Mouse (Mus musculus) ES-E14 (cell line): Measurements from ENCODE around the gene Cysrt1. TPM values are rescaled to one million over a fixed set of nuclear protein-coding genes. Genes with fewer than 3 reads are reported as not detected.

Experiments
- DNase-seq: peaks from one replicate; pipeline ENCODE4 v3.0.0-alpha.2; 2013; ENCODE audit warnings: low read depth, low spot score
- H3K27ac ChIP-seq: 2 replicates; pipeline ENCODE4 v1.5.1; 2012; ENCODE audit warnings: low read depth, mild to moderate bottlenecking, low read length, moderate library complexity, mixed read lengths; ENCODE audit not compliant: poor library complexity, insufficient read depth, severe bottlenecking
- H3K36me3 ChIP-seq: 2 replicates; pipeline ENCODE4 v1.6.1; 2012; ENCODE audit warnings: mild to moderate bottlenecking, low read length, moderate library complexity, mixed read lengths; ENCODE audit not compliant: control insufficient read depth, poor library complexity, insufficient read depth, severe bottlenecking
- H3K4me1 ChIP-seq, 2 experiments: fragments of 150-350 bp in 1 of 2; sonication (generic) in 1 of 2; 2 replicates each; pipeline ENCODE4 v1.6.1; 2012; ENCODE audit warnings: low read length in 2 of 2, mild to moderate bottlenecking in 1 of 2, mixed read lengths in 1 of 2; ENCODE audit not compliant: control insufficient read depth in 2 of 2, insufficient read depth in 2 of 2, poor library complexity in 1 of 2
- H3K4me3 ChIP-seq, 2 experiments: fragments of 150-350 bp in 1 of 2; sonication (generic) in 1 of 2; 2 replicates each; pipeline ENCODE4 v1.5.1; 2012; ENCODE audit warnings: low read length in 2 of 2, low read depth in 1 of 2, mild to moderate bottlenecking in 1 of 2, mixed read lengths in 1 of 2; ENCODE audit not compliant: insufficient read depth in 1 of 2, poor library complexity in 1 of 2, severe bottlenecking in 1 of 2
- H3K9ac ChIP-seq: 2 replicates; pipeline ENCODE4 v1.6.1; 2012; ENCODE audit warnings: low read depth, mild to moderate bottlenecking, low read length, mixed read lengths; ENCODE audit not compliant: poor library complexity, insufficient read depth, severe bottlenecking
- H3K9me3 ChIP-seq: fragments of 150-350 bp; sonication (generic); 2 replicates; pipeline ENCODE4 v1.6.1; 2012; ENCODE audit warnings: low read depth, mild to moderate bottlenecking, low read length; ENCODE audit not compliant: control insufficient read depth, insufficient read depth
- CHD2 ChIP-seq: IDR thresholded peaks from 2 replicates; pipeline ENCODE4 v1.6.1; 2014; ENCODE audit warnings: mild to moderate bottlenecking, low read depth, low read length, inconsistent platforms
- HCFC1 ChIP-seq: IDR thresholded peaks from 2 replicates; pipeline ENCODE4 v1.6.1; 2012; ENCODE audit warnings: low read length, inconsistent platforms, borderline replicate concordance; ENCODE audit not compliant: insufficient read depth
- MAFK ChIP-seq: IDR thresholded peaks from 2 replicates; pipeline ENCODE4 v1.6.1; 2014; ENCODE audit warnings: mild to moderate bottlenecking, low read depth, low read length, inconsistent platforms; ENCODE audit not compliant: insufficient read depth
- ZC3H11A ChIP-seq: IDR thresholded peaks from 2 replicates; pipeline ENCODE4 v1.6.1; 2012; ENCODE audit warnings: low read depth, mild to moderate bottlenecking, inconsistent platforms, low read length, borderline replicate concordance
- ZNF384 ChIP-seq: IDR thresholded peaks from 2 replicates; pipeline ENCODE4 v1.6.1; 2012; ENCODE audit warnings: low read depth, low read length, inconsistent platforms
- in situ Hi-C, 2 experiments: fragments of 600-800 bp; cut with MboI; formaldehyde crosslinking; loops; one replicate each; pipeline ENCODE4 v1.15.1; 2025; ENCODE audit warnings: low sequenced_read_pairs in 2 of 2, inconsistent platforms in 1 of 2; ENCODE audit not compliant: unreplicated experiment in 2 of 2
- total RNA-seq: library from RNA; depleted of rRNA; stranded (reverse); fragments of 300-350 nt; gene quantifications from 2 replicates; pipeline ENCODE4 v1.2.3, GENCODE M21; 2012

Gene Cysrt1
- total RNA-seq, 1 experiment = 0.58 TPM

GRCm38 (mm10) chr2:25213266-25213865 is 28.9 kb downstream of the Cysrt1 start:
- H3K36me3 ChIP-seq = 0 out of 2 replicates have a peak, but pooled peaks cover 2% of the 10 kb centered on the region
- no peak overlapping the region for H3K27ac ChIP-seq
- H3K4me1 ChIP-seq = peaks cover 8 to 10% of the 10 kb centered on the region in 2 experiments; a peak in 2 of 4 replicates
- H3K4me3 ChIP-seq = peak overlapping the region; percentile 19 to 59
- peak overlapping the region; percentile 55 for H3K9ac ChIP-seq
- TF ChIP-seq HCFC1 (no peak), ZNF384 (no peak), CHD2 (no peak), ZC3H11A (no peak), MAFK (no peak)
- in situ Hi-C loops = no loop called here
- H3K9me3 ChIP-seq = no peaks in the 10 kb centered on the region
- no peak for DNase-seq

GRCm38 (mm10) chr2:25211121-25211670 is 31.1 kb downstream of the Cysrt1 start, which contains the start of gene Nelfb:
Gene Nelfb, minus strand, starts transcription at chr2:25211489.
- H3K4me1 ChIP-seq = peaks cover 8 to 10% of the 10 kb centered on the region in 2 experiments; a peak in 2 of 4 replicates
- peak within 1 kb of the TSS; percentile 64; the same call in 1 of the 2 replicates for H3K27ac ChIP-seq
- in situ Hi-C loops = no loop called here
- peak within 1 kb of the TSS; percentile 93 to 99 for H3K4me3 ChIP-seq
- TF ChIP-seq HCFC1 = peak; percentile 87
- no peak for TF ChIP-seq ZNF384
- peak; percentile 90 for DNase-seq
- H3K9ac ChIP-seq = peak within 1 kb of the TSS; percentile 97
- H3K36me3 ChIP-seq = peaks cover 7% of the 10 kb centered on the region; the same call in 1 of the 2 replicates
- H3K9me3 ChIP-seq = no peaks in the 10 kb centered on the region

GRCm38 (mm10) chr2:25210686-25211085 is 31.6 kb downstream of the Cysrt1 start:
- Histone ChIP-seq H3K9me3 (no peaks in the 10 kb centered on the region), H3K4me1 (peaks cover 8 to 10% of the 10 kb centered on the region in 2 experiments; a peak in 2 of 4 replicates), H3K27ac (no peak overlapping the region), H3K4me3 (peak overlapping the region; percentile 93 to 99), H3K9ac (peak overlapping the region; percentile 97), H3K36me3 (peaks cover 12% of the 10 kb centered on the region)
- DNase-seq = no peak
- in situ Hi-C loops = no loop called here
- TF ChIP-seq HCFC1 (no peak), ZC3H11A (no peak), ZNF384 (no peak), CHD2 (no peak), MAFK (no peak)

GRCm38 (mm10) chr2:25207593-25207992 is 34.7 kb downstream of the Cysrt1 start:
- in situ Hi-C loops = no loop called here
- Histone ChIP-seq H3K36me3 (peaks cover 38% of the 10 kb centered on the region), H3K4me1 (peaks cover 0 to 6% of the 10 kb centered on the region in 2 experiments; a peak in 1 of 4 replicates), H3K27ac (no peak overlapping the region), H3K9ac (no peak overlapping the region), H3K4me3 (no peak overlapping the region), H3K9me3 (no peaks in the 10 kb centered on the region)
- no peak for TF ChIP-seq HCFC1
- TF ChIP-seq CHD2 = no peak
- TF ChIP-seq ZNF384 = no peak
- no peak for TF ChIP-seq ZC3H11A
- TF ChIP-seq MAFK = no peak
- no peak for DNase-seq
